Mouse (Mus musculus) embryonic fibroblast, embryonic 13.5 days (primary cell): Measurements from ENCODE around the gene Myom3. TPM values are rescaled to one million over a fixed set of nuclear protein-coding genes. Genes with fewer than 3 reads are reported as not detected.
A peak's percentile ranks its signal among the peaks of the same experiment; 100 is the strongest.

Source experiments
- H3K27ac ChIP-seq: 2 replicates; pipeline ENCODE4 v1.5.1; 2012; ENCODE audit warnings: low read length, control low read depth, inconsistent platforms; ENCODE audit not compliant: insufficient read depth
- H3K4me1 ChIP-seq: 2 replicates; pipeline ENCODE4 v1.6.1; 2011; ENCODE audit warnings: low read length; ENCODE audit not compliant: control insufficient read depth, insufficient read depth
- H3K4me3 ChIP-seq: 2 replicates; pipeline ENCODE4 v1.5.1; 2011; ENCODE audit warnings: mild to moderate bottlenecking, control low read depth, low read length; ENCODE audit not compliant: insufficient read depth
- CTCF ChIP-seq: IDR thresholded peaks from 2 replicates; pipeline ENCODE4 v1.5.1; 2011; ENCODE audit warnings: mild to moderate bottlenecking, control low read depth, low read length, moderate library complexity, borderline replicate concordance; ENCODE audit not compliant: insufficient read depth
- POLR2A ChIP-seq: IDR thresholded peaks from 2 replicates; pipeline ENCODE4 v1.6.1; 2011; ENCODE audit warnings: low read depth, mild to moderate bottlenecking, control low read depth, low read length, moderate library complexity
- polyA plus RNA-seq: library from polyadenylated mRNA; stranded (reverse); fragments of >200 nt; gene quantifications from 2 replicates; pipeline ENCODE4 v1.2.4, GENCODE M21; 2011; ENCODE audit warnings: low read depth; ENCODE audit not compliant: missing spikeins, insufficient read length

Myom3 gene
- polyA plus RNA-seq, 1 experiment: not detected

GRCm38 (mm10) chr4:135828491-135828890 lies 69.0 kb downstream of the Myom3 start:
- peaks cover 7% of the 10 kb centered on the region for H3K4me1 ChIP-seq
- TF ChIP-seq CTCF (no peak), POLR2A (0 out of 2 replicates have a peak, but pooled peaks have one; percentile 39)
- H3K27ac ChIP-seq: peak overlapping the region; percentile 76
- H3K4me3 ChIP-seq: no peak overlapping the region

- Histone ChIP-seq H3K27ac (no peak overlapping the region), H3K4me3 (no peak overlapping the region), H3K4me1 (peaks cover 7% of the 10 kb centered on the region)
- no peak for TF ChIP-seq CTCF
- TF ChIP-seq POLR2A: no peak
Observed at GRCm38 (mm10) chr4:135832070-135832469, 72.6 kb downstream of the Myom3 start.

GRCm38 (mm10) chr4:135833301-135834123 lies 74.0 kb downstream of the Myom3 start:
- Histone ChIP-seq H3K4me1 (peaks cover 7% of the 10 kb centered on the region), H3K4me3 (no peak overlapping the region), H3K27ac (no peak overlapping the region)
- no peak for TF ChIP-seq CTCF
- TF ChIP-seq POLR2A: no peak

- Histone ChIP-seq H3K27ac (no peak overlapping the region), H3K4me3 (no peak overlapping the region), H3K4me1 (no peaks in the 10 kb centered on the region)
- TF ChIP-seq CTCF (no peak), POLR2A (no peak)
Observed at GRCm38 (mm10) chr4:135834124-135834717, 74.7 kb downstream of the Myom3 start.

- TF ChIP-seq CTCF (no peak), POLR2A (no peak)
- H3K27ac ChIP-seq: no peak overlapping the region
- no peak overlapping the region for H3K4me3 ChIP-seq
- no peaks in the 10 kb centered on the region for H3K4me1 ChIP-seq
Observed at GRCm38 (mm10) chr4:135838925-135839292, 79.4 kb downstream of the Myom3 start.

GRCm38 (mm10) chr4:135839293-135840011 lies 79.9 kb downstream of the Myom3 start:
- TF ChIP-seq POLR2A: no peak
- TF ChIP-seq CTCF: no peak
- Histone ChIP-seq H3K4me1 (no peaks in the 10 kb centered on the region), H3K4me3 (no peak overlapping the region), H3K27ac (no peak overlapping the region)

- Histone ChIP-seq H3K4me3 (no peak overlapping the region), H3K27ac (no peak overlapping the region), H3K4me1 (no peaks in the 10 kb centered on the region; the same call in 1 of the 2 replicates)
- TF ChIP-seq POLR2A (no peak), CTCF (no peak)
Observed at GRCm38 (mm10) chr4:135844400-135844799, 84.9 kb downstream of the Myom3 start.

- no peak for TF ChIP-seq POLR2A
- no peak for TF ChIP-seq CTCF
- no peak overlapping the region for H3K4me3 ChIP-seq
- no peak overlapping the region for H3K27ac ChIP-seq
- no peaks in the 10 kb centered on the region; the same call in 1 of the 2 replicates for H3K4me1 ChIP-seq
Observed at GRCm38 (mm10) chr4:135847581-135847980, 88.1 kb downstream of the Myom3 start.

- Histone ChIP-seq H3K4me1 (no peaks in the 10 kb centered on the region; the same call in 1 of the 2 replicates), H3K4me3 (no peak overlapping the region), H3K27ac (no peak overlapping the region)
- no peak for TF ChIP-seq CTCF
- TF ChIP-seq POLR2A: no peak
Observed at GRCm38 (mm10) chr4:135850411-135851095, 91.0 kb downstream of the Myom3 start.
